Mouse (Mus musculus): Measurements from ENCODE around the gene Rpl41.

- no peak for TF ChIP-seq CTCF (IDR thresholded peaks at IDR 0.05; ENCODE audit: extremely low read depth, insufficient read depth, insufficient read length, insufficient replicate concordance)
- no peak for TF ChIP-seq POLR2A (IDR thresholded peaks at IDR 0.05; ENCODE audit: low read depth, low read length)
Observed at GRCm38 (mm10) chr10:128587120-128587519, 38.0 kb upstream of the Rpl41 start.

All from spleen, adult 2 months (tissue).